Mouse (Mus musculus) forelimb bud, embryonic 11.5 days (tissue): ENCODE measurements at regions not wholly inside any gene's neighbourhood (a gene's known extent, or its start where the extent isn't known, plus 50 kb on each side); places are given as distances from the start of the nearest gene placed in this dataset.

Experiments
- DNase-seq: peaks from one replicate; pipeline ENCODE4 v3.0.0-alpha.2; 2012; ENCODE audit warnings: low read depth, low spot score

DNA sequence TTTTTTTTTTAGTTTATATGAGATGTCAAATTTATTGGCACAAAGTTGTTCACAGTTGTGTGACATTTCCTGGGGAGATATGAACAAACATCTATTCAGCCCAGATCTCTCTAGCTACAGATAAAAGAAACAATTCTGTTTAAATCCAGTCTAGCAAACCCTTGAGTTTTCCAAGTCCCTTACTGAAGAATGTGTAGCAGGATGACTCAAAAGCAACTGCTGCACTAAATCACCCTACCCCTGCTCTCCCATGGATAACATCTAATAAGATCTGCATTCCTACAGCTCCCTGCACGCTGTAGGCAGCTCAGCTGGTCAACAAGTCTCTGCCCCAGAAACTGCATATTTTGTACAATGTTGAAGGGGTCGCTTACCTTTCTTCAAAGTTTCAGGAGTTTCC lies 1242.6 kb upstream of the Lrrc6 start:
- DNase-seq: no peak

- DNase-seq: no peak
These were observed 1232.3 kb upstream of the Lrrc6 start for GRCm38 (mm10) chr15:67732988-67733387.

GRCm38 (mm10) chr15:67729492-67729891 lies 1228.8 kb upstream of the Lrrc6 start:
- no peak for DNase-seq

DNA sequence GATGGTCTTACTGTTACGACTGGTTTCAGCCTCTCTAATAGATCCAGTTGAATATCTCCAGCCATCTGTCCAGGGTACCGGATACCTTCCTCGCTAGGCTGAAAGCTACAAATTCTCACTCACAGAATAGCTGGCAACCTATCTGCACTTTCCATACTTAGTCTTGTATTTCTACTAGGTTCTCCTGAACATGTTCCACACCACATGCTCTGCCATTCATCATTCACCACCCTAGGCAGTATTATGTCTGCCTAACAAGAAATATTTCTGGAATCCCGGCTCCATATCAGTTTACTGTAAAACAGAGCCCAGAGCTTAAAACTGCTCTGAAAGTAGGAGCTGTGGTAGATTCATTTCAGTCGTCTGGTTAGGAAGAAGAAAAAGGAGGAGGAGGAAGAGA lies 1224.5 kb upstream of the Lrrc6 start:
- DNase-seq: peak; percentile 3

DNA sequence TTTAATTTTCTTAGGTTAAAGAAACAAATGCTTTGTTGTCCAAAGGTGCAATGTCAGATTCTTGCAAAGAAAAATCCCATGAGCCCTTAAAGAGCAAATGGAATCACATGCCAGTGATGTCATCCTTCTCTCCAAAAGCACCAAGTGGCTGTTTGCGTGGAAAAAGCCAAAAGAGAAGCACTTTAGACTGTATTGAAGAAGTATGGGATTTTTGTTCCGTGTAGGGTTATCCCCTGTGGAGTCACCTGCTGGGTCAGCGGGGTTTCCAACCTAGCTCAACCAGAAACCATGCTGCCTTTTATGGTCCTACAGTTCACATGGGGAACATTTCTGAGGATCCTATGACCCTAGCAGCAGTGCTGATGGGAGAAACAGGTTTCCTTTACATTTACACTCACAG lies 1213.5 kb upstream of the Lrrc6 start:
- DNase-seq: no peak

DNA sequence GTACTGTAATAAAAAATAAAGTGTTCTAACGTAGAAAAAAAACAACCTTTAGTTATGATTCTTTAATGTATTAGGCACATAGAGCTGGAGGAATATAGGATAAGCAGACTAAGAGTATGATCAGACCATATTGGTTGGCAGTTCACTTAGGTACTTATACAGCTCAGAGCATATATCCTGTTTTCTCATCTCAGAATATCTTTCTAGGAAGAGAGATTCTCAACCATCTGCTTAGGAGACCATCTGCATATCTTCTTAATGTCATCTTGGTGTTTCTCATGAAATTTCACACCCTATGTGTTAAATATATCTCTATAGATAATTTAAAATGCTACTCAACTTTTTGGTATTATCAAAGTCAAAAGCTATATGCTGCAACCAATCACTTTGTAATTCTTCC lies 1185.4 kb upstream of the Lrrc6 start:
- DNase-seq: no peak

- DNase-seq: no peak
These were observed 1172.6 kb upstream of the Lrrc6 start for GRCm38 (mm10) chr15:67673276-67673675.

GRCm38 (mm10) chr15:67636155-67636554 lies 1135.4 kb upstream of the Lrrc6 start:
- DNase-seq: no peak

GRCm38 (mm10) chr15:67626704-67627287 lies 1126.1 kb upstream of the Lrrc6 start:
- no peak for DNase-seq

- DNase-seq: no peak
These were observed 1111.2 kb upstream of the Lrrc6 start for GRCm38 (mm10) chr15:67611896-67612295.

GRCm38 (mm10) chr15:67598426-67598825 lies 1097.7 kb upstream of the Lrrc6 start:
- DNase-seq: no peak

GRCm38 (mm10) chr15:67576581-67576980 lies 1075.9 kb upstream of the Lrrc6 start:
- no peak for DNase-seq

DNA sequence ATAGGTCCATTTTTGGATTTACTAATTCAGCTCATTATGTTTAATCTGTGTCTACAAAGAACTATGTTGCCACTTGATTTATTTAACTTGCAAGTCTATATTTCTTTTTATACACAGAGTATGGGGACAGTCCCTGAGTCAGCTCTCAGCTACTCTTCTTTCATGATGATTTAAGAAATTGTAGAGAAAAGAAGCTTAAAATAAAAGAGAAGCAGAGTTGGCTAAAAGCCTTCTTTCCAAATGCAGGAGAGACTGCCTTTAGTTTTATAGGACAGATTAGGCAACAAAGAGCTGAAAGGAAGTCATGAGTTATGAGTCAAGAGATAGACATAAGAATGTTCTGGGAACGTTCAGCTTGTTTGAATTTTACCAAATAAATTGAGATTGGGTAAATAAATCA lies 1070.9 kb upstream of the Lrrc6 start:
- no peak for DNase-seq

- DNase-seq: no peak
These were observed 1056.6 kb upstream of the Lrrc6 start for GRCm38 (mm10) chr15:67557304-67557703.

- DNase-seq: no peak
These were observed 1051.2 kb upstream of the Lrrc6 start for GRCm38 (mm10) chr15:67551911-67552310.

- DNase-seq: peak; percentile 17
These were observed 1046.2 kb upstream of the Lrrc6 start for GRCm38 (mm10) chr15:67546896-67547400.

- no peak for DNase-seq
These were observed 1045.0 kb upstream of the Lrrc6 start for GRCm38 (mm10) chr15:67545745-67546144.

GRCm38 (mm10) chr15:67513722-67514121 lies 1013.0 kb upstream of the Lrrc6 start:
- no peak for DNase-seq

- no peak for DNase-seq
These were observed 994.4 kb upstream of the Lrrc6 start for GRCm38 (mm10) chr15:67495001-67495658.

DNA sequence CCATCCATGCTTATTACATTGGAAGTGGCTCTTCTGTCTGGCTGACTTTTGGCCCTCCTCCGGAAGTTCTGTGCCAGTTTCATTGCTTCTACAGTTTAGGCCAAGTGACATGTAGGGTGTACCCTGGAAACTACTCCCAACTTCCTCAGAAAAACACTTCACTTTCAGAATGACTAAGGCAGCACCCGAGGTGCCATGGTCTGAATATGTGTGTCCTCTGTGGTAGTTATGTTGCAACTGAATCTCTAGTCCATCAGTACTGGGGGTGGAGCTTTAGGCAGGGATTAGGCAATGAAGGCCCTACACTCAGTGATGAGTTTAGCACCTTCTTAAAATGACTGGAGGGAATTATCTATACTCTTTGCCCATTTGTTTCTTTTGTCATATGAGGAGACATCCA lies 981.0 kb upstream of the Lrrc6 start:
- DNase-seq: no peak

DNA sequence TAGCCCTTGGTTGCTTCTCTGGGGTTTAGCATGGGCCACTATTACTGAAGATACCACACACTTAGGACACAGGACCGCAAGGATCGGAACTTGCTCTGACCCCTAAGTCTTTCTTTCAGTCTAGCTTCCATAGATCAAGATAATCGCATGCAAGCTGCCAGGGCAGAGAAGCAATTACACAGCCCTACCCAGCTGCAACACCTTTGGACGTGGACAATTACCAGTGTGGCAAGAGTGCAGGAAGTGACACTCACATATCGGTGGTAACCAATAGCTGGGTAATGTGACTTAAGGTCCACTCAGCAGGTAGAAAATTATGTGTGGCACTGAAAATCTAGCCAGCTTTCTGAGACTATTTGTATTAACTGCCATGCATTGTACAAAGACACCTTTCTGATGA lies 973.6 kb upstream of the Lrrc6 start:
- no peak for DNase-seq

- DNase-seq: no peak
These were observed 972.3 kb upstream of the Lrrc6 start for GRCm38 (mm10) chr15:67472979-67473378.

GRCm38 (mm10) chr15:67471283-67471682 lies 970.6 kb upstream of the Lrrc6 start:
- no peak for DNase-seq

DNA sequence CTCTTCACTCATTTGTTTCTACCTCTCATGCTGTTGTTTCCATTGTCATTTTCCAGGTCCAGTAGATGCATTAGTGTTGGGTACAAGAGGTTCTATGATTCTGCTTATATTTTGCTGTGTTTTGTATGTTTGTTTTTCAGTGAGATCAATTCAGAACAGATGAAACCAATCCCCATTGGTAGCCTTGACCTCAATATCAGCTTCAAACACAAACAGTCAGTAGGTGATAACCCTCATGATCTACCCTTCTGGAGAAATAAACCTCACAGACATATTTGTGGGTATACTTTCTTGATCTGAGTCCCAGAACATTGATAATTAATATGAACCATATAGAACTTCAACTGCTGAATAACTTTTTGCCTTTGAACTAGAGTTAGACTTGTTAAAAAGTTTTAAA lies 969.3 kb upstream of the Lrrc6 start:
- DNase-seq: no peak
